Mouse (Mus musculus) midbrain, embryonic 12.5 days (tissue): ENCODE results near the gene Vmn2r72. TPM values are rescaled to one million over a fixed set of nuclear protein-coding genes. Genes with fewer than 3 reads are reported as not detected.

Experiments
- ATAC-seq: fragments of 200-750 bp; cut with Nextera tagmentation; 2 replicates; pipeline ENCODE4 v1.8.0; 2017; ENCODE audit warnings: low read depth, moderate TSS enrichment, moderate library complexity; ENCODE audit not compliant: low FRiP score
- H3K27ac ChIP-seq: fragments of 300-500 bp; sonication (generic); replicated peaks from 2 replicates; pipeline ENCODE4 v1.5.1; 2016; ENCODE audit warnings: mild to moderate bottlenecking
- H3K27me3 ChIP-seq: fragments of 300-500 bp; sonication (generic); 2 replicates; pipeline ENCODE4 v1.6.1; 2016; ENCODE audit warnings: mild to moderate bottlenecking
- H3K36me3 ChIP-seq: fragments of 300-500 bp; sonication (generic); 2 replicates; pipeline ENCODE4 v1.6.1; 2016
- H3K4me1 ChIP-seq: fragments of 300-500 bp; sonication (generic); 2 replicates; pipeline ENCODE4 v1.6.1; 2016
- H3K4me2 ChIP-seq: fragments of 300-500 bp; sonication (generic); replicated peaks from 2 replicates; pipeline ENCODE4 v1.6.1; 2016; ENCODE audit warnings: mild to moderate bottlenecking, moderate library complexity
- H3K4me3 ChIP-seq: fragments of 300-500 bp; sonication (generic); 2 replicates; pipeline ENCODE4 v1.5.1; 2016; ENCODE audit warnings: mild to moderate bottlenecking
- H3K9ac ChIP-seq: fragments of 300-500 bp; sonication (generic); replicated peaks from 2 replicates; pipeline ENCODE4 v1.6.1; 2016; ENCODE audit warnings: mild to moderate bottlenecking, moderate library complexity
- H3K9me3 ChIP-seq: fragments of 300-500 bp; sonication (generic); 2 replicates; pipeline ENCODE4 v1.6.1; 2016; ENCODE audit warnings: mild to moderate bottlenecking
- WGBS: fragments of 180-500 bp; shearing (Covaris S2); methylation state at CpG from one replicate; pipeline ENCODE4 v1.1.7; 2016; 5-methylcytosine and 5-hydroxymethylcytosine counted together
- polyA plus RNA-seq: library from polyadenylated mRNA; unstranded; fragments of >200 nt; fragmentation: Nextera tagmentation; extraction: Ambion mirVana; gene quantifications from 2 replicates; pipeline ENCODE4 v1.2.1, GENCODE M21; 2016

Gene Vmn2r72
- polyA plus RNA-seq, result not detected in 2 replicates

GRCm38 (mm10) chr7:85754997-85755396, at the start of gene Vmn2r72:
TSS of gene Vmn2r72 (minus strand) at chr7:85755097.
- no peak within 1 kb of the TSS for H3K4me2 ChIP-seq
- H3K4me3 ChIP-seq, result no peak within 1 kb of the TSS
- H3K36me3 ChIP-seq, result no peaks in the 10 kb centered on the region
- no peak for ATAC-seq
- no peaks in the 10 kb centered on the region for H3K27me3 ChIP-seq
- no peak within 1 kb of the TSS for H3K9ac ChIP-seq
- WGBS, result 86% methylated on average over 1 of the region's 1 CpGs
- no peak within 1 kb of the TSS for H3K27ac ChIP-seq
- no peaks in the 10 kb centered on the region for H3K4me1 ChIP-seq
- no peaks in the 10 kb centered on the region for H3K9me3 ChIP-seq

Other genes with a start within 250 kb of the Vmn2r72 start
- not detected in 2 replicates for gene Vmn2r71, start 192.0 kb downstream of the Vmn2r72 start, polyA plus RNA-seq
- not detected in 2 replicates for gene Vmn2r70, start 185.9 kb downstream of the Vmn2r72 start, polyA plus RNA-seq
- not detected in 2 replicates for gene Vmn2r73, start 121.2 kb upstream of the Vmn2r72 start, polyA plus RNA-seq
- not detected in 2 replicates for gene Vmn2r74, start 206.5 kb upstream of the Vmn2r72 start, polyA plus RNA-seq